Mouse (Mus musculus): Measurements from ENCODE around the gene Gm44965.

DNA sequence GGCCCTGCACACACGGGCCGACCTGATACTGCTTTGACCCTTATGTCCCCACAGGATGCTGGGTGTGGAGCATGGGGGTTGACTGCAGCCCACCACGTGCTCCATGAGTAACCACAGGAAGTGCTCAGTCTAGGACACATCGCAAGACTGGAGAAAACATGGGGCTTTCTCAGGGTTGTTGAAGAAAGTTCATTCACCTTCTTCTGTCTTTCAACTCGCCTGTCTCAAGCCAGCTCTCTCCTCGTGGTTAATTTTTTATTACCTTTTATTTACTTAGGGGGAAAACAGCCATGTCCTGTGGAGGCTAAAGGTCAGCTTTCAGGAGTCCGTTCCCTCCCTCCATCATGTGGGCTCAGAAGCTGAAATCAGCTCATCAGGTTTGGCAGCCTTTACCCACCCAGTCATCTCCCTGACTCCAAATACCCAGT, 72.4 kb downstream of the Gm44965 start:
- TF ChIP-seq CTCF (IDR thresholded peaks at IDR 0.05; ENCODE audit: borderline replicate concordance, insufficient read depth, low read depth, low read length) (no peak), POLR2A (IDR thresholded peaks at IDR 0.05; ENCODE audit: borderline replicate concordance, insufficient read depth, low read length) (no peak)

Data from cerebellum, adult 2 months (tissue).